Mouse (Mus musculus): ENCODE data around the gene Fam53b. TPM values are rescaled to one million over a fixed set of nuclear protein-coding genes. Genes with fewer than 3 reads are reported as not detected.

Fam53b gene
- total RNA-seq, 2 experiments from 2014 or later, result 69.7 to 74.4 TPM

Other genes starting within 250 kb of the Fam53b start
- 10 to 100 TPM; 86.9 to 88.4 TPM for gene Oat, start 237.5 kb downstream of the Fam53b start, total RNA-seq (2021)
- not detected for gene Nkx1-2, start 214.2 kb downstream of the Fam53b start, total RNA-seq (2021)
- gene Lhpp, start 203.2 kb downstream of the Fam53b start, total RNA-seq (2021), result 10 to 100 TPM; 18.7 to 18.9 TPM
- 10 to 100 TPM; 36.0 to 36.2 TPM for gene Eef1akmt2, start 38.8 kb upstream of the Fam53b start, total RNA-seq (2021)
- 10 to 100 TPM; 39.4 to 42.2 TPM for gene Abraxas2, start 45.3 kb upstream of the Fam53b start, total RNA-seq (2021)
- gene Zranb1, start 117.3 kb upstream of the Fam53b start, total RNA-seq (2021), result 10 to 100 TPM; 45.8 to 47.1 TPM